Mouse (Mus musculus): ENCODE results near the gene Adgrv1.
A peak's percentile ranks its signal among the peaks of the same experiment; 100 is the strongest.
"Not testable (repeated sequence)": the region's sequence is repeated elsewhere in the genome, so short reads cannot be mapped to it uniquely, and the experiment has no call there.

Gene Adgrv1

DNA sequence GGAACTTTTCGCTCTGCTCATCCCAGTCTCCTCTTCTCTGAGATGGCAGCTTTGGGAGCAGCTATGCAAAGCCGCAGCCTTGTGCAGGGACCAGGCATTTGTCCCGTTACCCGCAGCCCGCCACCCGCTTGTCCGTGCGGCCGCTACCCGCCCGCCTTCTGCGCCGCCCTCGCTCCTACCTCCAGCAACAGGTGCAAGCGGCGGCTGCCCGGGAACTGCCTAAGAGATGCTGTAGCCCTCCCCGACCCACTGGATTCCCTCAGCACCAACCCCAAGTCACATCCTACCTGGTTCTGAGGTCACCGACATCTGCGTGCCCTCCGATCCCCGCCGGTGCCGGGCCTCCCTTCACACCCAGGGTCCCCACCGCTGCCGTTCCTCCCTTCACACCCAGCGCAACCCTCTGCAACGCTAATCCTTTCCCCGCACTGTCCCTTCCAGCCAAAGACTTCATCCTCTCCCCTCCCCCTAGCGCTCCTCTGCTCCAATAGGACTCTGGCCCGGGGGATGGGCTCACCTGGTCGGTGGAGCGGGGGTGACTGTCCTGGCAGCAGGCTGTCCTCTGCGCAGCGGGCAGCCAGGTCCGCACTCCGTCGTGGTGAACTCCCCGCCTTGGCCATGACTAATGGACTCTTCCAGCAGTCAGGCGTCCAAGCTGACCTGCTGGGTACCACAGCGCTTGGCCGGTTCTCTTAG is at the start of gene Adgrv1:
Adgrv1 (minus strand) TSS at position 435 of the 696 bp plus-strand sequence.
- DNase-seq (ENCODE audit: low read depth, low spot score), result peak; percentile 76

DNA sequence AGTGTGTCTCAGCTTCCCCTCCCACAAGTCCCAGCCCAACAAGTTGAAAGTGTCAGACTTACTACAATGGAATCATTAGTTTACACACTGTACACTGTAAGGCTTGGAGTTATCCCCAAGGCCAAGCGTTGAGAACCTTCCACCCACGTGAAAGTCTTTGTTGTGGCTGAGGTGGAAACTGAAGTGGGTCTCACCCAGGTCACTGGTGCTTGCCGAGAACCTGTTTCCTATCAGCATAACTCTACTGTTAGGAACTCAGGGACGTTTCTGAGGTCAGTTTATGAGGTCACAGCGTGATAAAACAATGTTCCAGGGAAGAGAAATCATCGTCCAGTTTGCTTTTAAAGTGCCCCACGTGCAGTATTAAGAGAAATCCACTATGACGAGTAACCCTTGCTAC is 42.4 kb upstream of the Adgrv1 start:
- DNase-seq (ENCODE audit: low read depth, low spot score), result no peak

DNA sequence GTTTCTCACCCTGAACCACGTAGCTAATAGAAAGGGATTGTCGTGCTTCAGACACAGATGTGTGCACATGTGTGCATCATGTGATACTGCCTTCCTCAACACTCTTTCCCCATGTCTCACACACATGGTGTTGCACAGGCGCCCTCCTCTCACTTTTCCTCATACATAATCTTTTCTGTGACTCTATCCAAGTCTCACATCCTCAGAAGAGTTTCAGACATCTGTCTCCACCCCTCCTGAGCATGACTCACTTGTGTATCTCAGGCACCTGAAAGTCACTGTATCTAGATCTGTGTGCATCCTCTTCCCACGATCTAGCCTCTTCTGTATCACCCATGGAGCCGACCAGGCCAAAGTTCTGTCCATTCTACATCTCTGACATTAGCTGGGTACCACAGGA is 34.8 kb upstream of the Adgrv1 start:
- DNase-seq (ENCODE audit: low read depth, low spot score), result no peak

DNA sequence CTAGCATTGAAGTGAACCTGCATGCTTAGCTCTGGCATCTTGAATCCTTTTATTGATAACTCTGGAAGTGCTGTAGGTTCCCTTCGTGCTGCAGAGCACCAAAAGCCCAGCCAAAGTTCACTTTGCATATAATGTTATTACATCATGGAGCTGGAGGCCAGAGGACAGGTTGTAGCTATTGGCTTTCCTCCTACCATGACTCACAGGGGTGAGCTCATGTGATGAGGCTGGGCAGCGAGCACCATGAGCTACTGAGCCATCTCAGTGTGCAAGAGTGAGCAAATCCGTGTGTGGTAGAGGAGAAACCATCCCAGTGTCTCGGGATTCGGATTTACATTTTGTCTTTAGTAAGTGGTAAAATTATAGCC is 31.4 kb upstream of the Adgrv1 start:
- DNase-seq (ENCODE audit: low read depth, low spot score), result no peak

DNA sequence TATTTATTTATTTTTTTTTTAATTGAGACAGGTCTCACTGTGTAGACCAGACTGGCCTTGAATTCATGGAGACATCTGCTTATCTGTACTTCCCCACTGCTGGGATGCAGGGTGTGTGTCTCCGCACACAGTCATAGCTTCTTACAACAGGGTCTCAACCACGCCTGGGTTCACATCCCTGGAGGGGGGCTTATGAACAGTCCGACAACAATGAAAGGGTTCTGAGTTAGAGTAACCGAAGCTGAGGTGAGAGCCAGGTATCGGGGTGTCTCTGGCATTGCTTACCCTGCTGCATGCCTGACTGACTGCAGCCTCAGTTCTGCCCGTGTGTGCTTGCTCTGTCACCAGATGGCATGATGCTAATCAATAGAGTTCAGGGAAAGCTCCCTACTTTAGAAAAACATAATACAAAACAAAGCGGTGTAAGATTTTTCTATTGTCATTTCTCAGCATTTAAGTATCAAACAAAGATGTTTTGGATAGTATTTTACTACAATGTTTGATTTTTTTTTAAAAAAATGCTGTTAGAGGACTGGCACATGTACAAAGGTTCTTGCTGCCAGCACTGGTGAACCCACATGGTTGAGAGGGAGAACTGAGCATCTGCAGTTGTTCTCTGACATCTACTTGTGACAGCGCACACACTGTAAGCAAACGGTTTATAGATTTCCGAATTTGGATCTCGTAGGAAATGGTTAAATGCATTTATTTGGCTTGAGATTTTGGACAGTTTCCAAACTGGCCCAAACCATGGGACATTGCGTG is 30.8 kb upstream of the Adgrv1 start:
- DNase-seq (ENCODE audit: low read depth, low spot score), result no peak

DNA sequence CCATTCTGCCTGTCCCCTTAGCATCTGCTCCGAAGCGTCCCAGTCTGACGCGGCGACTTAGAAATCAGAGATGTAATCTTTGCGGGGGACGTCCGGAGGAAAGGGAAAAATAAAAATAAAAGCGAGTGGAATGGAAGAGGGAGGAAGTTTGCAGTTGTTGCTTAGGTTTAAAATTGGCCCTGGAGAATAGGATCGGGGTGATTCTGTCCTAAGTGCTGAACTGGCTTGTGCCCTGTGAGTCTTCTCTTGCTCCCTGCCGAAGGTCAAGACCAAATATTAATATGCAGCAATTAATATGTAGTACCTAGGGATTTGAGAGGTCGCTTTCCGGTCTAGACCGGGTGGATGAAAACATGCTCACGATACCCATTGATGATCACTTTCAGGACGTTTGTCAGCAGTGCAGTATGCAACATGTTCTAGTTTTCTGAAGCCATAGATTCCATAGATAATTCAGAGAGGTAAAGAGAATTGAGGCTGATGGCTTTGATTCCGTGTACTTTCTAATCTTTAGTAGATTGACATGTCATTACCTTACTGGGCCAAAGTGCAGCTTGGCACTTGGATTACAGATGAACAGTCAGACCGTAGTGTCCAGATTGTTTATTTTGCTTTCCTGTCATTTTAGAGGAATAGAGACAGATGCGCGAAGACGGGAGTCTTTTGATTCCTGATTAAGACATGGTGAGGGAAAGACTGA is 25.2 kb upstream of the Adgrv1 start:
- no peak for DNase-seq (ENCODE audit: low read depth, low spot score)

DNA sequence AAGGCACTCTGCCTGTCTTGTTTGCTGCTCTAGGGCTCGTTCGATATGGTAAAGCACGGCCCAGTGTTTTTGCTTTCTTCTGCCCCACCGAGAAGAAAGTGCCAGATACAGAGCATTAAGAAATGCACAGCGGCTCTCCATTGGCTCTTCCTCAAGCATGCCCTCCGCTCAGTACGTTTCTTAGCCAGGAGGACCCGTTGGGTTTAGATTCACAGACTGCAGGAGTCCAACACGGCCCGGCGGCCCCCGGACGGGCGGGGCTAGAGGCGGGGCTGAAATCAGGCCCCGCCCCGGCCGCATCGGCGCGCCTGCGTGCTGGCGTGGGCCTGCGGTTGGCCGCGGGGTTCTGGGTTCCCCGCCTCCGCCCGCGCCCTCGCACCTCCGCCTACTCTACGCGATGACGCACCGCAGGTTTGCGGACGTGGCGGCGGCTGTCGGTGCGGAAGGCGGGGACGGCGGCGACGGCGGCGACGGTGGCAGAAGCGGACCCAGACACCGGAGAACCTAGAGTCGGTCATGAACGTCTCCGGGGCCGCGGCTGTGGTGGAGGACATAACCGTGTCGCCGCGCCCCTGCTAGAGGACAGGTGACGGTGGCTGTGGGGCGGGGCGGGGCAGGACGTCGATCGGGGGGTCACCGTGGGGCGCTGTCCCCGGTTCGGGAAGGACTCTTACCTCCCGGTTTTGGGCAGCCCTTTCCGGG is 24.5 kb upstream of the Adgrv1 start, which contains the start of gene Lysmd3:
Lysmd3 (plus strand) TSS at position 313 of the 702 bp plus-strand sequence.
- peak; percentile 78 for DNase-seq (ENCODE audit: low read depth, low spot score)

DNA sequence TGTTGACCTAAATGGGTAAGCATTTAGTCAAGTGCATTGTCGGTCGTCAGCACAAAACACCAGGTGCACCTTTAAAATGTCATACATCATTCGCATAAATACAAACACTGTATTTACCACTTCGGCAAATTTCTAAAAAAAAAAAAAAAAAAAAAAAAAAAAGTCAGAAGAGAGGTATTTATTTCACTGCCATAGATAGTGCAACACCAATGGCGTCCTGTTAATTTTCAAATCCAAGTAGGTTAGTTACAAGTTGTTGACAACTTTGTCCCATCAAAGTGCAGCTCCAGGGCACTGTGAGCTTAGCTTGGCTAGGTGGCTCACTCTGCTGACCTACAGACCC is 24.0 kb upstream of the Adgrv1 start:
- no peak for DNase-seq (ENCODE audit: low read depth, low spot score)

DNA sequence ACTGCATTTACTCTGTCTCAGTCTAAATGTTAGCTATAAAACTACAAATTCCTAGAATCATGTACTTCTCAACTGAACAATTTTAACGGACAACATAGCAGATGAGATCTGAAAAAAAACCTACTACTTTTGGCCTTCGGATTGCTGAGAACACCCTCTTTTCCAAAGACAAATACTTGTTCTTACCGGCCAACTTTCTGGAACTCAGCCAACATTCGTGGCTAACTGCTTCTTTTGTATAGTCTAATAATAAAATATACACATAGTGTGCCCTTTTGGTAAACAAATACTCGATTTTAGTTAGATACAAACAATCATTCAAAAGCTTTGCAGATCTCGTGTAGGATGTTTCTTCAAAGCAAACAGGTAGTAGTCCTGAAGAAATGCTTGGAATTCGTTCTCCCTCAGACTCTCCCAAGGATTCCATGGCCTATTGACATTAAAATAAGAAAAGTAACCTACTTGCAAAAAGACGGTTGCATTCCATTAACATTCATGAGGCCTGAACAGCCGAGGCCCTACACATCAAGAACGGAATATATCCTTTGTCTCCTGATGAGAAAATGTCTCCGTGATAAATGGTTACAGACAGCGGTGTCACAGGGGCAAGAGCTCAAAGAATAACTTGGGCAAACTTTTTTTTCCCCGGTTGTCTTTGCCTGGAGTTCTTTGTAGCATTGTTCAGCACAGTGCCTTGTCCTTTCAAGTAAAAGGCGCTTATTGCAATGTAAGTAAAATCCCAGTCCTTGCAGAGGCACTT is 23.3 kb upstream of the Adgrv1 start:
- no peak for DNase-seq (ENCODE audit: low read depth, low spot score)

DNA sequence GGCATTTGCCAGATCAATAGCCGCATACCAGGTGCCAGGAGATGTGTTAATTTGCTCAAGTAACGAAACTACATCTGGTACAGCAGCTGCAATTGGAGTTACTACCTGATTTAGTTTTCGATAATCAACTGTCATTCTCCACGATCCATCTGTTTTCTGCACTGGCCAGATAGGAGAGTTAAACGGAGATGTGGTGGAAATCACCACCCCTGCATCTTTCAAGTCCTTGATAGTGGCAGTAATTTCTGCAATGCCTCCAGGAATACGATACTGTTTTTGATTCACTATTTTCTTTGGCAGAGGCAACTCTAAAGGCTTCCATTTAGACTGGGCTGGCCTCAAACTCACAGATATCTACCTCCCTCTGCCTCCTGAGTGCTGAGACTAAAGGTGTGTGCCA is 17.4 kb upstream of the Adgrv1 start:
- not testable (repeated sequence) for DNase-seq (ENCODE audit: low read depth, low spot score)

DNA sequence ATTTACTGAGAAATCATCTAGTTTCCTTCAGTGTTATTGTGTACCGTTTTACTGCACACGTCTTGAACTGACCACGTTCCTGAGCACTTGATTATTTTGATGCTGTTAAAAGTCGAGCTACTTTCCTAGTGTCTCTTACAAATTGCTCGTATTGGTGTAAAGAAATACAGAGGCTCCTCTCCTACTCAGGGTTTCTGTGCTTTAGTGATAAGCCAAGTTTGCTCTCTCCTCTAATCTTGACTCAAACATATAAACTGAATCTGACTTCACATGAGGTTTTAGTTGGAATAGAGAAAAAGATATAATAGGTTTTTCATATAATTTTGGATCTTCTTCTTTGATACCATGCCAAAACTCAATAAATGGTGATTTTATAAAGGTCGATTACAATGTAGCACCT is 13.4 kb upstream of the Adgrv1 start:
- no peak for DNase-seq (ENCODE audit: low read depth, low spot score)

DNA sequence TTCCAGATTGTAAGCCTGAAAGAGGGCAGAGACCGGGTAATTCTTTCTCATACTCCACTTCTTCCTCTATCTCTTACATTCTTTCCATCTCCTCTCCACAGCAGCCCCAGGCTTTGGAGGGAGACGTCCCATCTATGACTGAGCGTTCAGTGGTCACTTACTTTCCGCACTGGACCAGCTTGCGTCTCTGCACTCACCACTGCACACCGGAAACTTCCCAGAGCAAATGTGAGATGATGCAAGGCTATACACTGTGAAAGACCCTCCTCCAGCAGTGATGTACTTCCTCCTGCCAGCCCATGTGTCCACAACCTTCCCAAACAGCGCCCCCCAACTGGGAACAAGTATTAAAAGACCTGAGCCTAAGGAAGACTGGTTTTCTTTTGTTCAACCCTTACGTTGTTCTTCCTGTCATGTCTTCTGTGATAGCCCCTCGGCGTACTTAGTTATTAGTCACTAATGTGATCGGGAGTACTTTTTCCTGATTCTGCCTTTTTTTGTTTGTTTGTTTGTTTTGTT is 11.2 kb upstream of the Adgrv1 start:
- no peak for DNase-seq (ENCODE audit: low read depth, low spot score)

DNA sequence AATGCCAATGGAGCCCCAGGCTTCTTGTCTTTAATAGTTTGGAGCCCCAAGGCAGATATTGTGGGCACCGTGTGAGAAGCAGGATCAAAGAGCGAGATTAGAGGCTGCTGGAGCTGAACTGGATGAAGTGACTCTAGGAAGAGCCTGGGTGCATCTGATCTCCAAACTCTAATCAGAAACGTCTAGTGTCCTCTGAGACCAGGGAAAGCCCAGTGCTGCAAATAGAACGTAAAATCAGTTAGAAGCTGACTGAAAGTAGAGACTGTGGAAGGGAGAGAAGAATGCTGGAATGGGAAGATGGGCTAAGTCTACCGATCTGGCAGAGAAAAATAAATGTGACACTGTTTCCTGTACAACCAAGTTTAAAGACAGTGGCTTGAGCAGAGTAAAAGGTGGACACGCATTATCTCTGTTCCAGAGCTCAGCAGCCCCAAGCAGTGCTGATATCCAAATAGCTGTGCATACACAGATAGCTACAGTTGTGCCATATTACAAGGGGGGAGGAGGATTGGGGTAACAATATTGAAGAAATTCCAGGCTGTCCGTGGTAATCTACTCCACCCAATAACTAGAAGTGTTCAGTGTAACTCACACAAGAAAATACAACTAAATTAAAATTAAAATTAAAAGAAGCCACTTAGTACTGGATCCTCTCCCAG is 9.7 kb upstream of the Adgrv1 start:
- no peak for DNase-seq (ENCODE audit: low read depth, low spot score)

DNA sequence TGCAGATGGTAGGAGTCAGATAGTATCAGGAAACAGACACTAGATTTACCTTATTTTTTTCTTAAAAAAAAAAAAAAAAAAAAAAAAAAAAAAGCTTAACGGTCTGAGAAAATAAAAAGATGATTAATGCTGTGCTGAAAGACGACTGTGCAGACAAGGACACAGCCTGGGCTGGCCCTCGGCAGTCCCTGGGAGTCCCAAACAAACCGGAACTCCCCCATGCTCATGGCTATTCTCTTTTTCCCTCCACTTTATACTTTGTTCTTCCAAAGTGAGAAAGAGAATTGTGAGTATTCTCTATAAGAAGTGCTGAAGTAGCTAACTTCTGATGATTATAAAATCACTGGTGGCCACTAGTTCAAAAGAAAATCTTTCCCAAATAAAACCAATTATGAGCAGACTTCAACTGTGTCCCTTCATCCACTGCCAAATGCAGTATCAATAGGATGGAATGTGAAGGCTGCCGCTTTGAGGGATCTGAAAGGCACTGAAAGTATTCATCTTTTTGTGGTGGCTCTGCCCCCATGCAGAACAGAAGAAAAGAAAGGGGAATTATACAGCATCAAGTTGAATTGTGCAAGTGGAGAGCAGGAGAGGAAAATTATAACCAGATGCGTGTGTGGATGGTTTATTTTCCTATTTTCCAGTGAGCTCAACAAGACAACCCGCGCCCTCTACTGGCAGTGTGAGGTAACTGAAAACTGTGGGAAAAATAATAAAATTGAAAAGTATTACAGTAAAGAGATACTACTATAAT is 8.5 kb upstream of the Adgrv1 start:
- peak; percentile 37 for DNase-seq (ENCODE audit: low read depth, low spot score)

DNA sequence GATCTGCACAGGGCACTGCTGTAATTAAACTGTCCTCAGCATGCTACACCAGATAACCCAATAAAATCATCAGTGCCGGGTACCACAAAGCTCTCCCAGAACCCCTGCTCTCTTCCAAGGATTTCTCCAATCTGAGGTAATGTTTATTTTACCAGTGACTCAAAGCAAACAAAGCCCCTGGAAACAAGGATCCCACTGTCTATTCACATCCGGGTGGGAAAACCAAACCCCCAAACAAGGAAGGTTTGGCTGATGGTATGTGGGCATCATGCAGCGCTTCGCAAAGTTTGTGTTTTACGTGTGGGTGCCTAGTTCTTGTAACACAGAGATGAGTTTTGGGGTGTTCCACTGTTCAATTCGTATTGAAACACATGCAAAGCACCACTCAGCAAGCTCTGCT is 7.9 kb upstream of the Adgrv1 start:
- DNase-seq (ENCODE audit: low read depth, low spot score), result no peak

DNA sequence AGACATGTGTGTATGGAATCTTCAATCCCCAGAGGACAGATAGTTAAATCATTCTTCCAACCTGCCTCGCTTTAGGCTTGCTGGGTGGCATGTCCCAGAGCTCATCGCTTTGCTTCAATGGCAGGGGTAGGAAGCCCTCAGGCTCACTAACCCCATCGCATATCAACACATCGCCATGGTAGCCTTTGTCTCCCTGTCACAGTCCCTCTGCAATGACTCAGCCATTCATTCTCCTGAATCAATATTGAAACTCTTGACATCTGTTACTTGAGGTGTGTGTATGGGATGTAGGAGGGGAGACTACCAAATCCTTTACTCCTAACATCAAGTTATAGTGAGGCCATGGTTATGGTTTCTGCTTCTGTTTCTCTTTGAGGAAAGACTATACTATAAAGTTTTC is 6.7 kb upstream of the Adgrv1 start:
- no peak for DNase-seq (ENCODE audit: low read depth, low spot score)

DNA sequence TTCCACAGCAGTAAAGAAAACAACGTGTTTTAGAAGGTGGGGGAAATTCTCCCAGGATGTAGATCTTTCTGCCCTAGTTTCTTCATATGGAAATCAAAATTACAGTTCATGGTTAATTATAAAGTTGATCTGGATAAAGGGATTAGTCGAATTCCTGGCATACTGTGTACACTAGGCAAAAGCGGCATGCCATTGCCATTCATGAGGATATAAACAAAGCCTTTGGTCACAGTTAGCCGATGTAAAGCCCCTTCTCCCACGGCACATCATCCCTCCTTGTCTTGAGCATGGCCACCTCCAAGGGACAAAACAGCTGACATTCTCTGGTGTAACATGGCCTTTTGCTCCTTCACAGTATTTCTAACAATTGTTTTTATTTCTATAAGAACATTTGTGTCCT is 2.4 kb downstream of the Adgrv1 start:
- no peak for DNase-seq (ENCODE audit: low read depth, low spot score)

DNA sequence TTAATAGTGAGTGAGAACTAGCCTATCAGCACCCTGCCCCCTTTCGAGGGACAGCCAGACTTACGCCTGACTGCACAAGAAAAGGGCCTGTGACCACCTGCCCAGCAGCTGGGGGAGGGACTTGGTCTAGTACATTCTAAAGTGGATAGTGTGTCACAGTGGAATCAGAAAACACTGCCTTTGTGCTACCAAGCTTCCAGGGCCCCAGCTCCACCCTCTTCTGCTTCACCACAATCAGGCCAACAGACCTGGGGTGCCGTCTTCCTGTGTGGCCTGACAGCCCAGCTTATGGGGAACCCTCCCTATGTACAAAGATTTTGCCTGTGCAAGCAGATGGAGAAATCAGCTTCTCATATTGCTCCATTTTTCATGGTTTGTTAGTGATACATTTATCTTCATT is 3.6 kb downstream of the Adgrv1 start:
- DNase-seq (ENCODE audit: low read depth, low spot score), result no peak

DNA sequence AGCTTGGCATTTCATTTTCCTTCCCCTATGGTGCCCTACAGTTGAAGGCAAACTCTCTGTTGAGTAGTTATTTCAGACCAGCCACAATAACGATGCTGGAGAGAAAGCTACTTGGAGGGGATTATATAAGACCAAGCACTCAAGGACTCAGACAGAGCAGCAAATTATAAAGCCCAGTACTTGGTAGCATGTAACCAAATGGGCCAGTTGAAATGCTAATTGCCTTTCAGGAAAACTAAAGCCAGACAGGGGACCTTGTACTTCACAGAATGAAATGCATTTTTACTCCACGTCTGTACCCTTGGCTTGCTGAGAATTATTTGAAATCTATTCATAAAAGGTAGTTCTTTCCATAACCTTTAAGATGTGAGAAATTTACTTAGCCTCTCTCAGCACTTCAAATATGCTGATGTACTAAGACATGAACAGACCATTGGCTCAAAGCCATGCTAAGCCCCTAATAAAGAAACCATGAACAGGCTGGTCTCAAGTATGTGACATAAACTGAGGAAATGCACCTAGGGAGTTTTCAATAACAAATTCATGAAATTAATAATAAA is 4.2 kb downstream of the Adgrv1 start:
- DNase-seq (ENCODE audit: low read depth, low spot score), result no peak

DNA sequence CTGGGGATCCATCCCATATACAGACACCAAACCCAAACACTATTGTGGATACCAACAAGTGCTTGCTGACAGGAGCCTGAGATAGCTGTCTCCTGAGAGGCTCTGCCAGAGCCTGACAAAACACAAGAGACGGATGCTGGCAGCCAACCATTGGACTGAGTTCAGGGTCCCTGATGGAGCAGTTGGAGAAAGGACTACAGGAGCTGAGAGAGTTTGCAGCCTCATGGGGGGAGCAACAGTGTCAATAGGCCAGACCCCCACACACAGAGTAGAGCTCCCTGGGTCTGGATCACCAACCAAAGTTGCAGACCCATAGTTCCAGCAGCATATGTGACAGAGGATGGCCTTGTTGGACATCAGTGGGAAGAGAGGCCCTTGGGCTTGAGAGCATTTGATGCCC is 5.1 kb downstream of the Adgrv1 start:
- not testable (repeated sequence) for DNase-seq (ENCODE audit: low read depth, low spot score)

Measured in brain, embryonic 18.5 days (tissue).